Mouse (Mus musculus) brown adipose tissue, adult 24 weeks (tissue): ENCODE measurements around the gene Gsto1. TPM values are rescaled to one million over a fixed set of nuclear protein-coding genes. Genes with fewer than 3 reads are reported as not detected.
A peak's percentile ranks its signal among the peaks of the same experiment; 100 is the strongest.

Experiments
- H3K27ac ChIP-seq: fragments of 200-500 bp; replicated peaks from 2 replicates; pipeline ENCODE4 v1.5.1; 2012; ENCODE audit warnings: low read depth, mild to moderate bottlenecking, low read length
- H3K4me1 ChIP-seq: fragments of 200-500 bp; 2 replicates; pipeline ENCODE4 v1.6.1; 2012; ENCODE audit warnings: low read length, mixed read lengths; ENCODE audit not compliant: control insufficient read depth, insufficient read depth, insufficient read length
- H3K4me3 ChIP-seq: fragments of 200-500 bp; 2 replicates; pipeline ENCODE4 v1.5.1; 2012; ENCODE audit warnings: low read depth, mild to moderate bottlenecking, low read length, moderate library complexity; ENCODE audit not compliant: insufficient read depth
- polyA plus RNA-seq: library from polyadenylated mRNA; stranded (reverse); fragments of >200 nt; gene quantifications from 2 replicates; pipeline ENCODE4 v1.2.4, GENCODE M21; 2012; ENCODE audit not compliant: missing spikeins, insufficient read depth, insufficient read length

The Gsto1 gene
- polyA plus RNA-seq, 1 experiment, result 196 TPM

- Histone ChIP-seq H3K27ac (no peak overlapping the region), H3K4me1 (peaks cover 7% of the 10 kb centered on the region; the same call in 1 of the 2 replicates), H3K4me3 (no peak overlapping the region)
Measured at GRCm38 (mm10) chr19:47893092-47893491, 38.3 kb downstream of the Gsto1 start.

GRCm38 (mm10) chr19:47898472-47899079, 43.8 kb downstream of the Gsto1 start:
- Histone ChIP-seq H3K27ac (no peak overlapping the region), H3K4me3 (no peak overlapping the region), H3K4me1 (peaks cover 19% of the 10 kb centered on the region)

GRCm38 (mm10) chr19:47900012-47900411, 45.2 kb downstream of the Gsto1 start:
- Histone ChIP-seq H3K4me3 (no peak overlapping the region), H3K27ac (no peak overlapping the region), H3K4me1 (peaks cover 20% of the 10 kb centered on the region)

- no peak overlapping the region for H3K27ac ChIP-seq
- H3K4me3 ChIP-seq, result no peak overlapping the region
- peaks cover 20% of the 10 kb centered on the region for H3K4me1 ChIP-seq
Measured at GRCm38 (mm10) chr19:47900558-47900957, 45.8 kb downstream of the Gsto1 start.

- Histone ChIP-seq H3K27ac (0 out of 2 replicates have a peak overlapping the region, but pooled peaks have one; percentile 9), H3K4me3 (no peak overlapping the region), H3K4me1 (peaks cover 23% of the 10 kb centered on the region)
Measured at GRCm38 (mm10) chr19:47902316-47903201, 47.8 kb downstream of the Gsto1 start.

GRCm38 (mm10) chr19:47903679-47904078, 48.9 kb downstream of the Gsto1 start:
- Histone ChIP-seq H3K4me1 (peaks cover 23% of the 10 kb centered on the region), H3K27ac (no peak overlapping the region), H3K4me3 (no peak overlapping the region)

GRCm38 (mm10) chr19:47905081-47905480, 50.3 kb downstream of the Gsto1 start:
- Histone ChIP-seq H3K4me3 (no peak overlapping the region), H3K4me1 (peaks cover 25% of the 10 kb centered on the region), H3K27ac (no peak overlapping the region)

- Histone ChIP-seq H3K27ac (no peak overlapping the region), H3K4me1 (peaks cover 25% of the 10 kb centered on the region), H3K4me3 (no peak overlapping the region)
Measured at GRCm38 (mm10) chr19:47905603-47906002, 50.8 kb downstream of the Gsto1 start.

- H3K4me1 ChIP-seq, result peaks cover 16% of the 10 kb centered on the region
- H3K27ac ChIP-seq, result no peak overlapping the region
- H3K4me3 ChIP-seq, result no peak overlapping the region
Measured at GRCm38 (mm10) chr19:47907596-47907995, 52.8 kb downstream of the Gsto1 start.

GRCm38 (mm10) chr19:47908961-47909371, 54.2 kb downstream of the Gsto1 start:
- peaks cover 5% of the 10 kb centered on the region; the same call in 1 of the 2 replicates for H3K4me1 ChIP-seq
- no peak overlapping the region for H3K27ac ChIP-seq

GRCm38 (mm10) chr19:47909387-47910116, 54.8 kb downstream of the Gsto1 start:
- Histone ChIP-seq H3K27ac (no peak overlapping the region), H3K4me1 (peaks cover 5% of the 10 kb centered on the region; the same call in 1 of the 2 replicates), H3K4me3 (no peak overlapping the region)

More at GRCm38 (mm10) chr19:47908961-47909371, 54.2 kb downstream of the Gsto1 start:
- no peak overlapping the region for H3K4me3 ChIP-seq

- Histone ChIP-seq H3K4me3 (no peak overlapping the region), H3K27ac (no peak overlapping the region), H3K4me1 (peaks cover 5% of the 10 kb centered on the region; the same call in 1 of the 2 replicates)
Measured at GRCm38 (mm10) chr19:47910117-47910618, 55.4 kb downstream of the Gsto1 start.

- peaks cover 4% of the 10 kb centered on the region; the same call in 1 of the 2 replicates for H3K4me1 ChIP-seq
- H3K27ac ChIP-seq, result no peak overlapping the region
- no peak overlapping the region for H3K4me3 ChIP-seq
Measured at GRCm38 (mm10) chr19:47910751-47911150, 56.0 kb downstream of the Gsto1 start.

GRCm38 (mm10) chr19:47913344-47913743, 58.6 kb downstream of the Gsto1 start:
- H3K27ac ChIP-seq, result no peak overlapping the region
- H3K4me1 ChIP-seq, result peaks cover 7% of the 10 kb centered on the region
- H3K4me3 ChIP-seq, result no peak overlapping the region

- peaks cover 7% of the 10 kb centered on the region for H3K4me1 ChIP-seq
Measured at GRCm38 (mm10) chr19:47914191-47914590, 59.4 kb downstream of the Gsto1 start.

More at GRCm38 (mm10) chr19:47914191-47914590, 59.4 kb downstream of the Gsto1 start:
- Histone ChIP-seq H3K4me3 (no peak overlapping the region), H3K27ac (no peak overlapping the region)
